ENCODE assay signal across 1 mouse cellular context in the genomic region with DNA sequence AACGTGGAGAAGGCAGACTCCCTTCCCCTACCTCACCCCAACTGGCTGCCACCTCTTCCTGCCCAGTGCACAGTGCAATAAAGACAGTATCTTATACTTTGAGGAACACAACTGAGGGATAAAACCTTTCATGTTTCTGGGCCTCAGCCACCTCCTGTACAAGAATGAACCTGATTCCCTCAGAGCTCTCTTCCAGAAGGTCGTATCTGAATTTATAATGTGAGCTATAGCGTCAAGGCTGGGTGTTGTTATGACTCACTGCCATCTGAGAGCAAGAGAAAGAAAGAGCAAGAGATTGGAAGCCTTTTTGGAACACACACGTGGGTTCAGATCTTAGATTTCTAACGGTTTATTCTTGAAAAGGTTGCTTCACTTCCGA.
TF ChIP-seq lines count a peak whose summit lies in the region.

No protein-coding gene starts in this region.

TF ChIP-seq in MEL, 35 proteins besides CTCF, POLR2A, EP300 and RAD21:
- TF ChIP-seq KAT2A (conservative IDR thresholded peaks at IDR 0.05; ENCODE audit: low read depth, low read length) (no peak; the same call in 1 of the 2 replicates), TCF12 (IDR thresholded peaks at IDR 0.05; ENCODE audit: low read depth, low read length) (peak; percentile 85), GATA1 (IDR thresholded peaks at IDR 0.05; ENCODE audit: low read depth, low read length) (peak; percentile 67), MXI1 (IDR thresholded peaks at IDR 0.05; ENCODE audit: low read depth, low read length) (peak; percentile 72), MAZ (IDR thresholded peaks at IDR 0.05; ENCODE audit: low read depth, low read length) (no peak), ZMIZ1 (IDR thresholded peaks at IDR 0.05; ENCODE audit: low read depth, low read length) (no peak), MEF2A (IDR thresholded peaks at IDR 0.05; ENCODE audit: extremely low read depth, insufficient replicate concordance, low read depth, low read length, poor library complexity, severe bottlenecking) (no peak), E2F4 (IDR thresholded peaks at IDR 0.05; ENCODE audit: borderline replicate concordance, low read depth, low read length) (no peak), ELF1 (IDR thresholded peaks at IDR 0.05; ENCODE audit: low read depth, low read length) (no peak), ZC3H11A (IDR thresholded peaks at IDR 0.05; ENCODE audit: low read depth, low read length) (no peak), USF1 (IDR thresholded peaks at IDR 0.05; ENCODE audit: low read depth, low read length) (0 out of 2 replicates have a peak, but pooled peaks have one; percentile 18), SIN3A (IDR thresholded peaks at IDR 0.05; ENCODE audit: low read length) (peak; percentile 68), POLR2AphosphoS2 (IDR thresholded peaks at IDR 0.05; ENCODE audit: low read length) (no peak; the same call in 1 of the 2 replicates), POLR2AphosphoS5 (IDR thresholded peaks at IDR 0.05; ENCODE audit: borderline replicate concordance, low read depth, low read length) (no peak), UBTF (IDR thresholded peaks at IDR 0.05; ENCODE audit: borderline replicate concordance, insufficient read depth, low read depth, low read length) (no peak), SMC3 (IDR thresholded peaks at IDR 0.05; ENCODE audit: low read depth, low read length) (no peak), HCFC1 (IDR thresholded peaks at IDR 0.05; ENCODE audit: low read depth, low read length) (no peak), ETS1 (IDR thresholded peaks at IDR 0.05; ENCODE audit: low read depth, low read length) (peak; percentile 84), TAL1 (IDR thresholded peaks at IDR 0.05; ENCODE audit: low read length) (no peak), NELFE (IDR thresholded peaks at IDR 0.05; ENCODE audit: low read depth, low read length) (0 out of 2 replicates have a peak, but pooled peaks have one; percentile 15), RCOR1 (IDR thresholded peaks at IDR 0.05; ENCODE audit: low read depth, low read length) (peak; percentile 69; the same call in 1 of the 2 replicates), MYC (IDR thresholded peaks at IDR 0.05; ENCODE audit: low read depth, low read length) (peak; percentile 73), BHLHE40 (IDR thresholded peaks at IDR 0.05; ENCODE audit: borderline replicate concordance, low read depth, low read length) (peak; percentile 53; the same call in 1 of the 2 replicates), ZNF384 (IDR thresholded peaks at IDR 0.05; ENCODE audit: low read depth, low read length) (no peak), MAX (IDR thresholded peaks at IDR 0.05; ENCODE audit: low read length) (peak; percentile 68; the same call in 1 of the 2 replicates), ZKSCAN1 (IDR thresholded peaks at IDR 0.05; ENCODE audit: low read depth, low read length) (no peak), CHD2 (IDR thresholded peaks at IDR 0.05; ENCODE audit: low read length) (no peak), MAFK (IDR thresholded peaks at IDR 0.05; ENCODE audit: borderline replicate concordance, low read depth, low read length) (no peak), NRF1 (IDR thresholded peaks at IDR 0.05; ENCODE audit: insufficient read depth, low read depth, low read length, poor library complexity, severe bottlenecking) (no peak), GABPA (IDR thresholded peaks at IDR 0.05; ENCODE audit: low read depth, low read length) (no peak), MYB (IDR thresholded peaks at IDR 0.05; ENCODE audit: low read depth, low read length) (no peak; the same call in 1 of the 2 replicates), JUND (IDR thresholded peaks at IDR 0.05; ENCODE audit: low read depth, low read length) (0 out of 2 replicates have a peak, but pooled peaks have one; percentile 17), TBP (IDR thresholded peaks at IDR 0.05; ENCODE audit: low read depth, low read length) (peak; percentile 92), CHD1 (IDR thresholded peaks at IDR 0.05; ENCODE audit: low read depth, low read length) (no peak), USF2 (IDR thresholded peaks at IDR 0.05; ENCODE audit: borderline replicate concordance in 1 of 2, insufficient read depth in 1 of 2, low read depth in 1 of 2, low read length in 2 of 2) (no peak)
